Mouse (Mus musculus) kidney, postnatal 14 days (tissue): ENCODE measurements around the gene Mcm3.
A peak's percentile ranks its signal among the peaks of the same experiment; 100 is the strongest.
"Not testable (repeated sequence)": the region's sequence is repeated elsewhere in the genome, so short reads cannot be mapped to it uniquely, and the experiment has no call there.

ENCODE experiments used
- DNase-seq: peaks from one replicate; pipeline ENCODE4 v3.0.0; 2022; ENCODE audit warnings: mixed read lengths

The Mcm3 gene

DNA sequence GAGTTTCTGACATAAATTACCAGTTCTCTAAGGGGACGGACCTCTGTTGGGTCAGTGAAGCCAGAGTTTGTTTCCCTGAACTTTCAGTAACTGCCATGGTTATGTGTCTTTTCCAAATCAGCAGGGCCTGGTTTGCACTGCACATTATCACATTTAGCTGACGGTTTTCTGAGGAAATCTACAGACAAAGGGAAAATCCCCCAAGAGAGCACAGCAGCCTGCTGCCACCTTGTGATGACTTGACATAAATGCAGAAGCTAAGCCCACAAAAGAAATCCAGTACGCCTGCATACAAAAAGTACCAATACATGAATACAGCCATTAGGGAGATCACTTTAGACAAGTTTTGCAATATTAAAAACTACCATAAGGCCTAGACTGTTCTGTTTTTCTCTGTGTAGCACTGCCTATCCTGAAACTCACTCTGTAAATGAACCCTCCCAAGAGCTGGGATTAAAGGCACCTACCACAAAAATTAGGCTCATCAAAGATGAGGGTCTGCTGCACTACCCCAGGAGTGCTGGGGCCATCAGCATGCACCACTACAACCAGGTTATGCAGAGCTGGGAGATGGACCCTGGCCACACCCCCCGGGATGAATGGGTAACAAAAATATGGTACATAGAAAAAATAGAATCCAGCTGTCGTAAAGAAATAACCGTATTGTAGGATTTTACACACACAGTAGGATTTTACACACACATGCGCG, 18.3 kb downstream of the Mcm3 start:
- DNase-seq: peak; percentile 29

DNA sequence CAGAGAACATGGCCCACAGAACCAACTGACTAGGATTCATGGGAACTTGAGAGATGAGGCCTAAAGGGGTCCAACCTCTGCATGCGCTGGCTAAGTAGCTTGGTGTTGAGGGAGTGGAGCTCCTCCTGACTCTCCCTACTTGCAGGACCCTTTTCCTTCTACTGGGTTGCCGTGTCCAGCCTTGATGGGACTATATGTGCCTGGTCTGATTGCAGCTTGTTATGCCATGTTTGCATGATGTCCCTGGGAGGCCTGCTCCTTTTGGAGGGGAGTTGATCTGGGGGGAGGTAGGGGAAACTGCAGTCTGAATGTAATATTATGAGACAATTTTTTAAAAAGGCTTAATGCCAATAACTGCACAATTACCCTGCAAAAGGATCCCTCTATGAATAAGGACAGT, 18.8 kb downstream of the Mcm3 start:
- DNase-seq: no peak

- no peak for DNase-seq
These were observed 24.9 kb downstream of the Mcm3 start for GRCm38 (mm10) chr1:20795178-20795577.

- DNase-seq: no peak
These were observed 25.4 kb downstream of the Mcm3 start for GRCm38 (mm10) chr1:20794760-20795159.

- no peak for DNase-seq
These were observed 28.7 kb downstream of the Mcm3 start for GRCm38 (mm10) chr1:20791414-20791813.

DNA sequence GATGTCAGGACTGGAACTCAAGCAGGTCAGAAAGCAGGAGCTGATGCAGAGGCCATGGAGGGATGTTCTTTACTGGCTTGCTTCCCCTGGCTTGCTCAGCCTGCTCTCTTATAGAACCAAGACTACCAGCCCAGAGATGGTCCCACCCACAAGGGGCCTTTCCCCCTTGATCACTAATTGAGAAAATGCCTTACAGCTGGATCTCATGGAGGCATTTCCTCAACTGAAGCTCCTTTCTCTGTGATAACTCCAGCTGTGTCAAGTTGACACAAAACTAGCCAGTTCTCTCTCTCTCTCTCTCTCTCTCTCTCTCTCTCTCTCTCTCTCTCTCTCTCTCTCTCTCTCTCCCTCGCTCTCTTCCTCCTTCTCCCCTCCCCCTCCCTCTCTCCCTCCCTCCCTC, 29.6 kb downstream of the Mcm3 start, which contains the start of gene Il17f:
TSS of gene Il17f (minus strand) at position 101 of the 400 bp plus-strand sequence.
- not testable (repeated sequence) for DNase-seq

- no peak for DNase-seq
These were observed 31.7 kb downstream of the Mcm3 start for GRCm38 (mm10) chr1:20788419-20788818.

DNA sequence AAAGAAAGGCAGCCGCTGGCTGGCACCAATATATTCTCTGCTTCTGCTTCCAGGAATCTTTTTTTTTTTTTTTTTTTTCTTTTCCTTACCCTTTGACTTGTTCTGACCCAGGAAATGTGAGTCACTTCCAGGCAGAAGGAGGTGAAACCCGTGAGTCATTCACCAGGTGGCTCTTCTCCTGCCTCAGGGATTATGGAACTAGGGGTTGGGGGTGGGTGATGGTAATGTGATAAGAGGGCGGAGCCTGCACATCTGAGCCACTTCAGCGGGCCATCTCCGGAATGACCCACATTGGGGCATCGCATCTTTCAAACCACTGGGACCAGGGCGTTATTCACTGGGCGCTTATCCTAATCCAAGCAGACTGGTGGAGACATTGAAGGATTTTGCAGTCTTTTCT, 33.1 kb downstream of the Mcm3 start:
- DNase-seq: no peak

DNA sequence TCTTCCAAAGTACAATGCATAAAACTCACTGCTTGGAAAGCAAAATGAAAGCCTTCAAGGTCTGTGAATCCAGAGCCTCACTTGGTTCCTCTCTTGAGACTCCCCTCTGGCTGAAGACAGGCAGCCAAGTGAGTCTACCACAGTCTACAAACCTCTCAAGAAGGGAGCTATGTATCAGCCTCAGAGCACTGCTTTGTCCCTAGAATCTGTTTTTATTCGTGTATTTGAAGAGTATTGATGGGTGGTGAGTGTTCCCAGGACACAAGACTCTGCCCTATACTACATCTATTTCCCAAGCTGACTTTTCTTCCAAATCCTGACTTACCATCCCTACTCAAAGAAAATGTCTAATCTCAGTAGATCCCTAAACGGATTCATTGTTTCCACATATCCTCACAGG, 41.7 kb downstream of the Mcm3 start:
- no peak for DNase-seq

DNA sequence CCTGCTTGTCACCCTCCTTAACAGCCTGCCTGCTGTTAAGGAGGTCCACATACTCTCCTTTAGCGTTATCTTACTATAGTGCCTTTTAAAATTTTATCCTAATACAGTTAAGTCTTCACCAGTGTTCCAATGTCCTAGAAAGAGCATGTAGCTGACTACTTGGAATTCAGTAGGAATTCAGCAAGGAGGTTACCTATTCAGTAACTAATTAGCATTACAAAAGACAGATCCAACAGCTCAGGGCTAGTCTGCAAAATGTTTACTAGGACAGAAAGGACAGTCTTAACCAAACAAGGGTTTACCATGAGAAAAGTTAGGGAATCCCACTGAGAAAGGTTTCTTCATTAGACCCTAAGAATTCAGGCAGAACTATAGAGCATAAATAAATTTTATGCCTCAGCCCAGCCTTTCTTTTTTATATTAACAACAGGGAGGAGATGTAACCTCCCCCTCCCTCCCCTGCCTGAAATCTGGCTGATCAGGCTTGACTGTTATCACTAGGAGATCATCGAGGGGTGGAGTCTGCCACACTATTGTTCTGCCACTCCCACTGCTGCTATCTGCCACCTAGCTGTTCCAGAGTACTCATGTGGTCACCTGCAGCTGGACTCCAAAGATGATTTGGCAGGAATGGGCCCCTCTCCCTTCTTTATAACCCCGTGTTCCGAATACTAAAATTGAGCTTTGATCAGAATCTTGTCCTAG, 45.9 kb downstream of the Mcm3 start:
- not testable (repeated sequence) for DNase-seq

DNA sequence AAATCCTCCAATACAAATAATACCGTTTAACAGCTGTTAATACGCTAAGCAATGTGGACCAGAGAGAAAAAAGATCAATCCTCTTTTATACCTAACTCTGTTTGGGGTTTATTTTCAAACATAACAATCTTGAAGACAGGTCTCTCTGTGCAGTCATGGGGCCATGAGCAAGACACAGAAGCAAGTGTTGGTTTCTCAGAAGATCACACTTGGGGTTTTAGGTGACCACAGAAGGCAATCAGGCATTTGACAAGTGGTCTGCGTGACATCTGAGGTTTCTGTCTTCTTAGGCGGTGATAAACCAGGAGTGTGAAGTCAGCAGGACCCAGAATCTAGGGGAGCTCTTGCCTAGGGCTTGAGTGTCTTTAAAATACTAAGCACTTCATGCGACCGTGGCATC, 53.6 kb downstream of the Mcm3 start:
- no peak for DNase-seq

DNA sequence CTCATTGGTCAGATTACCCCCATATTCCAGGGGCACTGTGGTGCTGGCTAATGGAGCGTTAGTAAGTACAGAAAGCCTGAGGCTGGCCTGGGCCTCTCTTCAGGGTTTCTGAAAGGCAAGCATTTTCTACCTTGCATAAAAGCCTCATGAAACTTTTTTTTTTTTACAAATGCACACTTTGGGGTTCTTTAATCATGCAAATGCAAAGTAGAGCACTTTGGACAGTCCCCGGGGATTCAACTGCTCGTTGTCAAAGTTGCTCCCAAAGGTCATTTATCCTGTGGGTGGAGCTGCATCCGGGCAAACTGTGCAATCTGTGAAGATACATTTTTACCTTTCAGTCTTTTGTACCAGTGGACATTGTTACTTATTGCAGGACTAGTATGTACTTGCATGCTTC, 58.7 kb downstream of the Mcm3 start:
- DNase-seq: no peak

DNA sequence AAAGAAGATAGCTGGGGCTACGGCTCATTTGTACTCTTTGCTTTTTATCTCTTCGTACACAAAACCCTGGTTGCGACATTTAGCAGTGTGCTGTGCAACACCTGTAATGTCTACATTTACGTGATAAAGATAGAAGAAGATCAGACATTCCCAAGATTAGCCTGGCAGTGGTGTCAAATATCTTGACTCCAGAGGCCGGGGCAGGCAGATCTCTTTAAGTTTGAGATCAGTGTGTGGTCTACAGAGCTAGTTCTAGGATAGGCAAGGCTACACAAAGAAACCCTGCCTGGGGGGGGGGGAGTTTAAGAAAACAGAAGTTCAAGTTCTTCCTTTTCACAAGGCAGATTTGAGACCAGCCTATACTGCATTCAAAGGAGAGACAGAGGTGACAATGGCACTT, 59.8 kb downstream of the Mcm3 start:
- DNase-seq: no peak

GRCm38 (mm10) chr1:20759799-20760198, 60.3 kb downstream of the Mcm3 start:
- DNase-seq: no peak

DNA sequence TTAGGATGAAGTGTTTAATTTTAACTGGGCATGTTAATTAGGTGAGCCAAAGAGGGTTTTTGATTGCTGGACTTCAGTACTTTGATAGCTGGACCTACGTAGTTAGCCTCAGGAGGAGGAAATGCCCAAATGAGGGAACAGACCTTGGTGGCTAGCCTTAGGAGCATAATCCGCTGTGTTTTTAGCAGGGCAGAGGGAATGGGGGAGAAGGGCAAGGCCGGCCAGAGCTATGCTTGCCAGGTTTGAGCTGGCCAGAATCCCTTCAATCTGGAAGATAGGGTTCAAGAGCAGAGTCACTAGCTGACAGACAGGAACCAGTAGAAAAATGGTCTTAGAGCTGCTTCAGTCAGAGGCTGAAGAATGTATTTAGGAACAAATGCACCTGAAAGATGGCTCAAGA, 62.5 kb downstream of the Mcm3 start:
- DNase-seq: no peak

DNA sequence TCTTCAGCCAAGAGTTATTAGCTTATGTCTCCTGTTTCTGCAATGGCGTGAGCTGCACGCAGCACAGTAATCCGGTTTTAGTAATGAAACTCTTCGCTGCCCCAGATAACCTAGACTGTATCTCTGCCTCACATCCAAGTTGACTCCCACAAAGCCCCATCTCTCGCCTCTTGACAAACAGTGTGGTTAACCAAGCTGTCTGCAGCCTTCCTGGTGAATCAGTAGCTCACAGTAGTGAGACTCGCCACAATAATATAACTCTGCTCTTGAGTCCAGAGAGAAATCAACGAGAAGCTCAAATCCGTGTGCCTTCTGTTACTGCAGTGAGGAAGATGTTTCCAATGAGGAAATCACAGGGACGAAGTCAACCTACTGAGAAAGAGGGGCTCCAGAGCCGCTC, 65.7 kb downstream of the Mcm3 start:
- no peak for DNase-seq
